Mouse (Mus musculus): ENCODE measurements at regions not wholly inside any gene's neighbourhood (a gene's known extent, or its start where the extent isn't known, plus 50 kb on each side); places are given as distances from the start of the nearest gene placed in this dataset.

DNA sequence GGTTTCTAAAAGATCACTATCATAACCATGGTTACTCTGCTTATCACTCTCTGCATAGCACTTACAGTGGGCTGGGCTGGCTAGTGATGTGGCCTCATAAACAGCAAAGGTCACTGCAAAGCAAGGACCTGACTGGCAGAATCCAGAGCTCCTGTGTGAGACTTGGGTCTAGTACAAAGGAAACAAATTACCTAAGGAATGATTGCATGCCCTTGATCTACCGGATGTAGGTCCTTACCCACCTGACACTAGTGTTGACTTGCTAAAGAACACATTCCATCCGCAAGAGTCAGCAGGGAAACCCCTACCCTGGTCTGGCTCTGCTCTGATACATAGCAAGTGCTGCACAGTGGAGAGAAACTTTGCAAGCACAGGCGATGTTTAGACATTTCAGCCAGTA, 297.0 kb upstream of the Jag1 start:
- DNase-seq: no peak

DNA sequence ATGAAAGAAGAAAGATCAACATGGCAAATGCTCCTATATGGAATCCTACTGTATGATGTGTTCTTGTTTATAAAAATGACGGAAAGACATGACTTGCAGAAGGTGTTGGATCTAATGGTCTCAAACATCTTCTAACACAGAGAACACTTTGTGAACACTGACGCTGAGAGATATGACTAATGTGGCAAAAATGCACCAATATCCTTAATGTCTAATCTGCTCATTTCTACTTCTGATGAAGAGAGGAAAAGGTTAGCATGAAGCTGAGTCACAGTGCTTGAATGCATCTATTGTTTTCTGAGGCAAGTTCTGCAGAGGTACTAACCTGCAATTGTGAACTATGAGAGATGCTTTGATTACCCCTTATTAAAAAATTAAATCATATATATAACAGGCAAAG, 293.2 kb upstream of the Jag1 start:
- DNase-seq: no peak

GRCm38 (mm10) chr2:137408294-137408693, 291.9 kb upstream of the Jag1 start:
- peak; percentile 6 for DNase-seq

DNA sequence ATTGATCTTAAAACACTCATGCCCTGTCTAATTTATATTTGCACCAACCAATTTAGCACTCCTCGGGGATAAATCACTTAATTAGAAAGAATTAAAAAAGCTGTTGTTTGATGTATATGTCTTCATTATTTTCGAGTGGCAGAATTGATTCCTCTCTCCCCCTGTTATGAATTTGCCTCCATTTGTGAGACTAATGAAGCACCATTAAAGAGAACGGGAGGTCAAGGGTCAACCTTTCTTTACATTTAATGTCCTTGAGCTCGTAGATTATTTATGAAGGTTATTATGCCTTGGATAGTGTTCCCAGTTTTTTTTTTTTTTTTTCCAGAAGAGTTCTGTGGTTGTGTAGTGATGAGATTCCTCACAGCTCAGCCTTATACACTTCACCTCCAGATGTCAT, 277.0 kb upstream of the Jag1 start:
- DNase-seq: no peak

- no peak for DNase-seq
Measured at GRCm38 (mm10) chr2:137379816-137380215, 263.4 kb upstream of the Jag1 start.

- no peak for DNase-seq
Measured at GRCm38 (mm10) chr2:137375346-137375745, 258.9 kb upstream of the Jag1 start.

- DNase-seq: no peak
Measured at GRCm38 (mm10) chr2:137371062-137371461, 254.6 kb upstream of the Jag1 start.

DNA sequence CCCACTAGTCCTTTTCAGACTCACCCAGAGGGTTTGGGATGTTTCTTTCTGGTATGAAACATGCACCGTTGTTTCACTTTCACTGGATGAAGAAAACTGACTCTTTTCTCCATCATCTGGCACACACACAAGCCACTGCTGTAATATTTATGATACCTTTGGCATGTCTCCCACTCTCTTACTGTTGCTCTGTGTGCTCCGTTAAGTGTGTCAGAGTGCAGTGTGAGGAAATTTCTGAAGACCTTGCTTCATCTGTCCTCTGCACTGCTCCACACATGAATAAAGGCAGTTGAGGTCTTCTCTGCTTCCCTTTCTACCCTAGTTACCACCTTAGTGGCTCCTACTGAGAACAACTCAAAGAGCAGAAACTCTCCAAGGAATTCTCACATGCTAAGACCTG, 246.6 kb upstream of the Jag1 start:
- no peak for DNase-seq

DNA sequence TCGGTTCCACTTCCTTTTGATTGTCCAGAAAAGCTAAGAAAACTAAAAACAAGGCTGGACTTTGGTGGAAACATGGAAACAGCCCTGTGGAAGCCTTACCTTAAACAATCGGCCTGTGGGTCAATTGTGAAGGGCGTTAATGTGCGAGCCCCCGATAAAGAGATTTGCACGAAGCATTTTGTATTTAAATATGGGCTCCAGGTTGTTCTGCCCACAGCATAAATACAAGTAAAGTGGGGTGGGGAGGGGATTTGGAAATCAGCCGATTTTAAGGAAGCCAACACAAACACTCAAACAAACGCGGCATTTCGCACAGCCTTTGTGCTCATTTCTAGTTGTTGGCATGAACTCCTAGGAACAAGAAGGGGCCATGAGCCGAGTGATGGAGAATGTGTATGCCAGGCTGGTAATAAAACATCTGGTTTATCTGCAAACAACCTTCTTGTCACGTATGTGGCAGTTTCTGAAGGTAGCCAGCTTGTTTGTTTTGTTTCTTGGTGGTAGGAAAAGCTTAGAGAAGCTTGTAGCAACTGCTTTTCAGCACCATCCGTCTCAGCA, 240.8 kb upstream of the Jag1 start:
- no peak for DNase-seq

GRCm38 (mm10) chr2:137343736-137344135, 227.3 kb upstream of the Jag1 start:
- no peak for DNase-seq

- no peak for DNase-seq
Measured at GRCm38 (mm10) chr2:137329995-137330394, 213.6 kb upstream of the Jag1 start.

DNA sequence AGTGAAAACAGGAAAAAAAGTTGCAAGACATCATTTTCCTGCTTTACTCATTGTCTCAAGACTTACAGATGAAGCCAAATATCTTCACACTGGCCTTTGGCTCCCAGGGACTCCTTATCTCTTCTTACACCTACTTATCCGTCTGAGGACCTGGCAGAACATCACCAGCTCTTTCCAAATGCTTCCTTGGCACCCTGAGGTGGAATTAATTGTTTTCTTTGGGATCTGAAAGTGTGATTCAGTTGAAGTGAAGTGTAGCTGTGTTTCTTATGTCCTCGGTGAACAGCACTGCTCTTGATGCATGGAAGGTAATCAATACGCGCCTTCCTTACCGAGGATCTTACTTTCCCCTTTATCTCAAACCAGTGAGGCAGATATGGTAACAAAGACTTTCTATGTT, 207.0 kb upstream of the Jag1 start:
- DNase-seq: no peak

DNA sequence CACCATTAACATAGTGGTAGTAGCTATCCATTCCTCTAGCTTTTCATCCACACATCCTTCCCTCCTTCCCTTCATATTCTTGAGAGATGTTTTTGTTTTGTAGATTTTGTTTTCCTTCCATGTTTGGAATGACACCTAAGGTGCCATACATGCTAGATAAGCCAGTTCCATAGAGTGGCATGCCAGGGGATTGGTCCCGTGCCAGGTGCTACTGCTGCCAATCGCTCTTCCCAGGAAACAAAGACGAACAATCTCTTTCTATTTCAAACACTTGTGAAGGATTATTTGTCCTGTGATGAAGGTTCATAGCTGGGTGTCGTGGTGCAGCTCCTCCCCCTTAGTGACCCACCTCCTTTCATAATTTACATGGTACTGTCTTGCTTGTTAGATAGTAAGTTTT, 194.1 kb upstream of the Jag1 start:
- no peak for DNase-seq

DNA sequence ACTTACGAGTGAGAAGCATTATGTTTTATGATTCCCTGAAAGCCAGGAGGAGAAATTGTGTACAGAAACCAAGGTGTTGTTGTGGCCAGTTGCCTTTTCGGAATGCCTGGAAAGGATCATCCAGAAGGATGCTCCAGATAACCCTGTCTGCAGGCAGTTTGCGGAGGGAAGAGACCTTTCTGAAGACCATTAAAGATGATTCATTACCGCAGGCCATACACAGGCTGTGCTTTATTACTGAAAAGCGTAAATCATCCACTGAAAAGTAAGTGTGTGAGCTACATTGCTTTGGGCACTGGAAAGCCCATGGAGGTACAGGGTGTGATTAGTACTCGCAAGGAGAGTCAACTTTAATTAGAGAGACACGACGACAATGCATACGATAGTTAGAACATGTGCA, 191.7 kb upstream of the Jag1 start:
- no peak for DNase-seq

- no peak for DNase-seq
Measured at GRCm38 (mm10) chr2:137301474-137302267, 185.2 kb upstream of the Jag1 start.

DNA sequence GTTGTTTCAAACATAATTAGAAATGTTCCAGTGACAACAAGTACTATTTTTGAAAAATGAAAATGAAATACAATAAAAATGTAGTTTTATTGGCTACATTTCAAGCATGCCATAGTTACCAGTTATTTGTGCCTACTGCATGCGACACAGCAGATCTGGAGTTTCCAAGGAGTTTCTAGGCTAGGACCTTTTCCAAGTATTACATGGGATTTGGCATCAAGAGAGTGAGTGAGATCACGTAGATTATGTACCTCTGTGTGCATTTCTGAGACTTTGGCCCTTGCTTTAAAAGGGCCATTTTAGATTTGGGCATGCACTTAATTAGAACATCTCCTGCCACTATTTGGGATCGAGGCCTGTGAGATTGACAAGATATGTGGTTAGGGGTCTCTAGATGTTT, 172.8 kb upstream of the Jag1 start:
- DNase-seq: no peak

GRCm38 (mm10) chr2:137271575-137272180, 155.2 kb upstream of the Jag1 start:
- no peak for DNase-seq

- no peak for DNase-seq
Measured at GRCm38 (mm10) chr2:137262911-137263310, 146.5 kb upstream of the Jag1 start.

DNA sequence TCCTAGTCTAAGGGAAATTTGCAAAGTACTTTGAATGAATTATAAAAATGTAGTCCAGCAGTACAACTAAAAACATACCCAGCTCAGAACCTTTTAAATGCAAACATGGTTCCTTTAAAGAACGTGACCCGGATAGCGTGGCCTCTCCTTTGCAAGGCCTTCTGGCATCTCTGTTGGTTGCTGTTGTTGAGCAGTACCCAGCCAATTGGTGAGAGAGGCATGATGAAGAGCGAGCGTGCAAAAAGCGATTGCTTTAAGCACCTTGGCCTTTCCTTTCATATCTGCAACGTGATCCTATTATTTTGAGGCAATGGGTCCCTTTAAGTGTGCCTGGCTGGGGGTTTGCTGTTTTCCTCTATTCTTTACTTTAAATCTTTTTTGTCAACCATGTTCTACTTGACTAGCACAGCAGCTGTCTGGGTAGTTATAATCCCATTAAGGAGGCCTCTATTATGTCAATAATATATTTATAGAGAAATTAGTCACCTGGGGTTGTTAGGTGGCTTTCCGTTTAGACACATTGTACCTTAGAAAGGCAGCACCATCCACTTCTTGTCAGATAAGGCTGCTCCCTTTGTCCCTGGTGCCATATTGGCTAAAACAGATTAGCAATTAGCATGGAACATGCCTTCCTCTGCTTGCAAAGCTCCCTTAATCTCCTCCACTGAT, 141.5 kb upstream of the Jag1 start:
- DNase-seq: no peak

- DNase-seq: no peak
Measured at GRCm38 (mm10) chr2:137247931-137248330, 131.5 kb upstream of the Jag1 start.

- DNase-seq: no peak
Measured at GRCm38 (mm10) chr2:137244370-137244769, 127.9 kb upstream of the Jag1 start.

GRCm38 (mm10) chr2:137243914-137244313, 127.5 kb upstream of the Jag1 start:
- DNase-seq: no peak

DNA sequence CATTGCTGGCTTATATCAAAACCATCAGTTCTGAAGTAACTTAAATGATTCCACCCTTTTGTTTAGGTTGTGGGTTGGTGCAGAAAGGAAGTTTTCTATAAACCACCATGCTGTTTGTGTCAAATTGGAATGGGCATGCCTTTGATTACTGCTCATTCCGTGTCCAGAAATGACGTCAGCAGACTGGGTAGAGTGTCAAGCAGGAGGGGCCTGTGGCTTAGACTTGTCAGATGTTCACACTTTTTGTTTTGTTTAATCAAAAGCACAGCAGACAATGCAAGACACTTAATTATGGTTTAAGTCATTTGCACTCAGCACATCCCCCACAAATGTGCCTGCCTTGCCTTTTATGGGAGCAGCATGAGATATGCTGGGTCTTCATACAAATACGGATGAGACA, 120.5 kb upstream of the Jag1 start:
- DNase-seq: no peak

DNA sequence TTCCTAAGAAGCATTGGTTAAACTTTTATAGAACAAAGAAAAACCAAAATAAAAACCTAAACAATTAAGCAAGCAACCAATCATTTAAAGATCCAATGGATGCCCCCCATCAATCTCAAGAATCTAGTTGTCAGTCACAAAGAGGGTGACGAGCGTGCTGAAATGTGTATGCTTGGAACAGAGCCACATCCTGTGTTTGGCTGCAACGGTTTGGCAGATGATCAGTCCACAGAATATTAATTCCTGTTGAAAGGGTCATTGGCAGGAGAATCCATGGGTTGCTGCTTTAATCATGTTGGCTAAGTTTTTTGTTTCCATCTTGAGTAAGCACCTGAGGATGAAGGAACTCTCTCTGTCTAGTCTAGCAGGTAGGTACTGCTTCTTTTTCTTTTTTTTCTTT, 117.5 kb upstream of the Jag1 start:
- no peak for DNase-seq

Measured in kidney, adult 11 months (tissue).